Mouse (Mus musculus) lung, embryonic 15.5 days (tissue): Measurements from ENCODE around the gene Timm50. TPM values are rescaled to one million over a fixed set of nuclear protein-coding genes. Genes with fewer than 3 reads are reported as not detected.

ENCODE experiments used
- ATAC-seq: fragments of 200-750 bp; cut with Nextera tagmentation; 2 replicates; pipeline ENCODE4 v1.8.0; 2017; ENCODE audit warnings: moderate number of reproducible peaks, borderline replicate concordance; ENCODE audit not compliant: low FRiP score, low TSS enrichment; ENCODE audit errors: extremely low read depth
- H3K27ac ChIP-seq: fragments of 300-500 bp; sonication (generic); 2 replicates; pipeline ENCODE4 v1.5.1; 2015; ENCODE audit warnings: moderate library complexity, mild to moderate bottlenecking, inconsistent platforms
- H3K27me3 ChIP-seq: fragments of 300-500 bp; sonication (generic); 2 replicates; pipeline ENCODE4 v1.6.1; 2015; ENCODE audit warnings: inconsistent platforms
- H3K36me3 ChIP-seq: fragments of 300-500 bp; sonication (generic); 2 replicates; pipeline ENCODE4 v1.6.1; 2015; ENCODE audit warnings: inconsistent platforms
- H3K4me1 ChIP-seq: fragments of 300-500 bp; sonication (generic); 2 replicates; pipeline ENCODE4 v1.6.1; 2015; ENCODE audit warnings: inconsistent platforms
- H3K4me2 ChIP-seq: fragments of 300-500 bp; sonication (generic); 2 replicates; pipeline ENCODE4 v1.6.1; 2015; ENCODE audit warnings: inconsistent platforms, mild to moderate bottlenecking, moderate library complexity
- H3K4me3 ChIP-seq: fragments of 300-500 bp; sonication (generic); 2 replicates; pipeline ENCODE4 v1.5.1; 2015; ENCODE audit warnings: mild to moderate bottlenecking, inconsistent platforms
- H3K9ac ChIP-seq: fragments of 300-500 bp; sonication (generic); 2 replicates; pipeline ENCODE4 v1.6.1; 2015; ENCODE audit warnings: inconsistent platforms
- H3K9me3 ChIP-seq: fragments of 300-500 bp; sonication (generic); 2 replicates; pipeline ENCODE4 v1.6.1; 2016; ENCODE audit warnings: inconsistent platforms
- WGBS: fragments of 180-500 bp; shearing (Covaris S2); methylation state at CpG from one replicate; pipeline ENCODE4 v1.1.7; 2015; 5-methylcytosine and 5-hydroxymethylcytosine counted together
- polyA plus RNA-seq: library from polyadenylated mRNA; unstranded; fragments of >200 nt; fragmentation: Nextera tagmentation; extraction: Ambion mirVana; gene quantifications from 2 replicates; pipeline ENCODE4 v1.2.1, GENCODE M21; 2015

Gene Timm50
- polyA plus RNA-seq, 1 experiment from 2014 or later = 146 TPM

DNA sequence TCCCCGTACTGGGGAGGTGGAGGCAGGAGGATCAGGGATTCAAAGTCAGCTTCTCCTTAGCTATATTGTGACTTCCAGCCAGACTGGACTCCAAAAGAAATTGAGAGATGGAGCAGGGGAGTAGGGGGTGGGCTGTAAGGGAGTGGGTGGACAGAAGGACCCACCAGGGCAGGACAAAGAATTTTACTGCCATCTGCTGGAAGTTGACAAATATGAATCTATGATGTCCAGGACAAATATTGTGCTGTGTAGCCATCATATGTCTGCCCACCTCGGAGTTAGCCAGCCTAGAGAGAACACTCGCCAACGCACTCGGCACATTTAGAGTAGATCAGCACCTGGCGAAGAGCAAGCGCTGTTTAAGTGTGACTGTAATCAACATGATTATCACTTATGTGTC is 36.7 kb upstream of the Timm50 start:
- Histone ChIP-seq H3K36me3 (peaks cover 18% of the 10 kb centered on the region), H3K4me2 (no peak overlapping the region), H3K27ac (no peak overlapping the region), H3K4me3 (no peak overlapping the region), H3K9ac (no peak overlapping the region), H3K27me3 (no peaks in the 10 kb centered on the region), H3K9me3 (no peaks in the 10 kb centered on the region), H3K4me1 (peaks cover 20% of the 10 kb centered on the region)
- no peak for ATAC-seq
- 79% methylated on average over 7 of the region's 7 CpGs for WGBS

DNA sequence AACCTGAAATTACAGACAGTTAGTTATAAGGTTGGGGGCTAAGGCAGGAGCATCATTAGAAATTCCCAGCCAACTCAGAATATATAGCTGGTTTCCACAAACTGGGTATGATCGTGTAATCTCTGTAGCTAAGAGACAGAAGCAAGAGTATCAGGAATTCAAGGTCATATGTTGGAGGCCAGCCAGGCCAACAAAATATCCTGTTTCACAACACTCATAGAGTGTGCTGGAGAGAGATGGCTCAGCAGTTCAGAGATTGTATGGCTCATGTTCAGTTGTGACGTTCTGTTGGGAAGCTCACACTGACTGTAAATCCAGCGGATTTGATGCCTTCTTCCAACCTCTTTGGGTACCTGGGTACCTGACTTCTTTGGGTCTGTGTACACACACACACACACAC is 35.9 kb upstream of the Timm50 start:
- Histone ChIP-seq H3K36me3 (peaks cover 10% of the 10 kb centered on the region), H3K27me3 (no peaks in the 10 kb centered on the region), H3K27ac (no peak overlapping the region), H3K4me2 (no peak overlapping the region), H3K9ac (no peak overlapping the region), H3K4me1 (peaks cover 20% of the 10 kb centered on the region), H3K4me3 (no peak overlapping the region), H3K9me3 (no peaks in the 10 kb centered on the region)
- WGBS = 59% methylated on average over 3 of the region's 3 CpGs
- ATAC-seq = no peak

DNA sequence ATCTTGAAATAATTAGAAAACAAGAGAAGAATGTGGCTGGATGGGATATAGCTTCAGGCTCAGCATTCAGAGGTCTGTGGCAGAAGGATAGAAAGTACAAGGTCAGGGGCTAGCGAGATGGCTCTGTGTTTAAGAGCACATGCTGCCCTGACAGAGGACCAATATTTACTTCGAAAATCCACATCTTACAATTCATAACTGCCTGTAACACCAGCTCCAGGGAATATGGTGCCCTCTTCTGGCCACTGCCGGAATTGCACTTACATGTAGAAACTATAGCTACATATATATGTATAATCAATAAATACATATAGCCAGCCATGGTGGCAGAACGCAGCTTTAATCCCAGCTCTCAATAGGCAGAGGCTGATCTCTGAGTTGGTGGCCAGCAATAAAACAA is 32.8 kb upstream of the Timm50 start:
- H3K9ac ChIP-seq = no peak overlapping the region
- no peak for ATAC-seq
- no peaks in the 10 kb centered on the region for H3K36me3 ChIP-seq

GRCm38 (mm10) chr7:28341381-28341780 is 29.5 kb upstream of the Timm50 start:
- Histone ChIP-seq H3K9ac (no peak overlapping the region), H3K27me3 (no peaks in the 10 kb centered on the region), H3K9me3 (no peaks in the 10 kb centered on the region), H3K27ac (no peak overlapping the region), H3K36me3 (no peaks in the 10 kb centered on the region), H3K4me2 (no peak overlapping the region), H3K4me1 (peaks cover 12% of the 10 kb centered on the region), H3K4me3 (no peak overlapping the region)
- 33% methylated on average over 7 of the region's 7 CpGs for WGBS
- no peak for ATAC-seq

More for the DNA sequence above, 32.8 kb upstream of the Timm50 start:
- 4% methylated on average over 4 of the region's 4 CpGs for WGBS
- H3K4me1 ChIP-seq = peaks cover 6% of the 10 kb centered on the region
- H3K4me3 ChIP-seq = no peak overlapping the region
- no peak overlapping the region for H3K27ac ChIP-seq
- H3K27me3 ChIP-seq = no peaks in the 10 kb centered on the region
- H3K9me3 ChIP-seq = no peaks in the 10 kb centered on the region
- no peak overlapping the region for H3K4me2 ChIP-seq

GRCm38 (mm10) chr7:28339213-28339917 is 27.5 kb upstream of the Timm50 start:
- H3K27me3 ChIP-seq = no peaks in the 10 kb centered on the region
- no peaks in the 10 kb centered on the region; the same call in 1 of the 2 replicates for H3K36me3 ChIP-seq
- H3K4me2 ChIP-seq = peak overlapping the region; percentile 75
- peak overlapping the region; percentile 77 for H3K27ac ChIP-seq
- no peak for ATAC-seq
- no peaks in the 10 kb centered on the region for H3K9me3 ChIP-seq
- peak overlapping the region; percentile 97 for H3K9ac ChIP-seq
- H3K4me3 ChIP-seq = peak overlapping the region; percentile 89
- 75% methylated on average over 19 of the region's 19 CpGs for WGBS
- H3K4me1 ChIP-seq = peaks cover 12% of the 10 kb centered on the region

DNA sequence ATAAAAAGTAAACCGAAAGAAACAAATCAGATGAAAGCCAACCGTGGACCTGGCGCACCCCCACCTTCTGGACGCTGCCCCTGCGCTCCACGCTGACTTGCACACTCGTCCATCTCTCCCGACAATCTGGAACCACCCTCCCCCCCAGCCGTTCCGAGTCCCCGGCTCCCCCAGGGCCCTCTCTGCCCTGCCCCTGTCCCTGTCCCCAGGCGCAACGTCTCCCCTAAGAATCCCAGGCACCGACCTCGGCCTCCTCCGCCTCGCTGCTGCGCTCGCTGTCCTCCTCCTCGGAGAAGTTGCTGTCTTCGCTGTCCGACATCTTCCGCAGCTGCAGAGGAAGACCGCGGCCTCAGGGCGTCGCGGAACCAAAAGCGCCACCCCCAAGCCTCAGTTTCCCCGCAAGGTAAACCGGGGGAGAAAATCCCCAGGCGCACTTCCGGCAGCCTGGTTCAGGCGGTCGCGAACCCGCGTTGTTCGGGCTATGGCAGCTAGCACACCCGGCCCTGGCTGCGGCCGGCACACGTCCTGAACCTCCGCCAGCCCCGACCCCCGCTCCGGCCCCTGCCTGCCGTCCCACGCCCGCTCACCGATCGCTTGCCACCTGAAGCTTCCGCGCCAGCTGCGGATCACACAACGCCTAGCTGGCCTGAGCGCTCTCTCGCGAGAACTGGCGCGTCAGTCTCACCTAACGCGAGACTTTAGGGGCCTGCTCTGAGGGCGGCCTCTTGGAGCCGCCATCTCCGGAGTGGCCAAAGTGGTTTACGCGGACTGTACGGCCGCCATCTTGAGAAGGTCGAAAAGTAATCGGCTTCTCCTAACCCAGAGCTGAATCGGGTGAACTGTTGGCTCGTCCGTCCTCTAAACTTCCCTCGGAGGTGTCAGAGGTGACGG is 26.5 kb upstream of the Timm50 start, which contains the start of gene Supt5:
TSS of gene Supt5 (minus strand) at position 639 of the 891 bp plus-strand sequence.
- under 1% methylated on average over 77 of the region's 77 CpGs for WGBS

GRCm38 (mm10) chr7:28335471-28335870 is 23.6 kb upstream of the Timm50 start:
- no peak overlapping the region for H3K27ac ChIP-seq
- no peak for ATAC-seq
- H3K36me3 ChIP-seq = peaks cover 10% of the 10 kb centered on the region; the same call in 1 of the 2 replicates
- H3K9me3 ChIP-seq = no peaks in the 10 kb centered on the region
- no peaks in the 10 kb centered on the region for H3K27me3 ChIP-seq
- peaks cover 12% of the 10 kb centered on the region for H3K4me1 ChIP-seq
- WGBS = 81% methylated on average over 2 of the region's 2 CpGs
- H3K9ac ChIP-seq = no peak overlapping the region
- no peak overlapping the region for H3K4me3 ChIP-seq
- H3K4me2 ChIP-seq = no peak overlapping the region

More for the DNA sequence above, 26.5 kb upstream of the Timm50 start, which contains the start of gene Supt5:
- H3K4me1 ChIP-seq = peaks cover 12% of the 10 kb centered on the region
- no peaks in the 10 kb centered on the region for H3K9me3 ChIP-seq
- H3K27ac ChIP-seq = peak within 1 kb of the TSS; percentile 77
- peak; percentile 98 for ATAC-seq
- H3K4me3 ChIP-seq = peak within 1 kb of the TSS; percentile 89
- no peaks in the 10 kb centered on the region for H3K27me3 ChIP-seq
- peak within 1 kb of the TSS; percentile 75 for H3K4me2 ChIP-seq
- peak within 1 kb of the TSS; percentile 97 for H3K9ac ChIP-seq
- H3K36me3 ChIP-seq = no peaks in the 10 kb centered on the region; the same call in 1 of the 2 replicates

- Histone ChIP-seq H3K4me1 (peaks cover 12% of the 10 kb centered on the region), H3K4me3 (no peak overlapping the region), H3K27me3 (no peaks in the 10 kb centered on the region), H3K36me3 (peaks cover 19% of the 10 kb centered on the region), H3K9me3 (no peaks in the 10 kb centered on the region), H3K4me2 (no peak overlapping the region), H3K27ac (no peak overlapping the region), H3K9ac (no peak overlapping the region)
- no peak for ATAC-seq
- WGBS = 88% methylated on average over 4 of the region's 4 CpGs
These were observed 22.7 kb upstream of the Timm50 start for GRCm38 (mm10) chr7:28334534-28334933.

DNA sequence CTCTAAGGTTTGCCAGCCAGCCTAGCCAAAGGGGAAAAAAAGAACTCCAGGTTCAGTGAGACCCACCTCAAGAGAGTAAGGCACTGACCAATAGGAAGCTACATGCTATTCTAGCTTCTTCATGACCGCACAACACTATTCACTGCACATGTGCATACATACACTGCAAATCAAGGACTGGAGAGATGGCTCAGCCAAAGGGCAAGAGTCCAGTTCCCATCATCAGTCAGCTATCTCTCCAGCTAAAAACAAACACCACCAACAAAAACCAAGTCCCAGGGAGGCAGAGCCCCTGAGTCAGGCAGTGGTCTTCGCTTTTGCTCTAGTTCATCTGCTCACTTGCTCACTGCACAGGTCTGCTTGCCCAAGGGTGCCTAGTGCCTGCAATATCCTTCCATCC is 16.4 kb upstream of the Timm50 start:
- no peak overlapping the region for H3K9ac ChIP-seq
- 89% methylated on average over 2 of the region's 2 CpGs for WGBS
- no peaks in the 10 kb centered on the region for H3K9me3 ChIP-seq
- H3K4me3 ChIP-seq = no peak overlapping the region
- peaks cover 77% of the 10 kb centered on the region for H3K36me3 ChIP-seq
- H3K27ac ChIP-seq = no peak overlapping the region
- no peaks in the 10 kb centered on the region for H3K4me1 ChIP-seq
- ATAC-seq = no peak
- no peak overlapping the region for H3K4me2 ChIP-seq
- H3K27me3 ChIP-seq = no peaks in the 10 kb centered on the region

DNA sequence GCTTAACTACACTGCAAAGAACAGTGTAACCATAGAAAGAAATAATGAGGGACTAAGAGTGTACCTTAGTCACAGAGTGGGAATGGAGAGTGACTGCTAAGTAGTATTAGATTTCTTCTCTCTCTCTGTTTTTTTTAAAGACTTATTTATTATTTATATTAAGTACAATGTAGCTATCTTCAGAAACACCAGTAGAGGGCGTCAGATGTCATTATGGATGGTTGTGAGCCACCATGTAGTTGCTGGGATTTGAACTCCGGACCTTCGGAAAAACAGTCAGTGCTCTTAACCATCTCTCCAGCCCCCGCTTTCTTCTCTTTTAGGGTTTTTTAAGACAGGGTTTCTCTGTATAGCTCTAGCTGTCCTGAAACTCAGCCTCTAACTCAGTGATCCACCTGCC is 14.6 kb upstream of the Timm50 start:
- H3K27me3 ChIP-seq = no peaks in the 10 kb centered on the region
- peaks cover 93% of the 10 kb centered on the region for H3K36me3 ChIP-seq
- H3K4me1 ChIP-seq = no peaks in the 10 kb centered on the region
- no peak overlapping the region for H3K4me2 ChIP-seq
- 80% methylated on average over 4 of the region's 4 CpGs for WGBS
- H3K27ac ChIP-seq = no peak overlapping the region
- no peak overlapping the region for H3K9ac ChIP-seq
- no peaks in the 10 kb centered on the region for H3K9me3 ChIP-seq
- H3K4me3 ChIP-seq = no peak overlapping the region
- no peak for ATAC-seq

- no peak for ATAC-seq
- WGBS = 91% methylated on average over 8 of the region's 8 CpGs
- no peak overlapping the region for H3K27ac ChIP-seq
- no peak overlapping the region for H3K4me3 ChIP-seq
- H3K36me3 ChIP-seq = peaks cover 94% of the 10 kb centered on the region
- no peak overlapping the region for H3K4me2 ChIP-seq
- H3K9ac ChIP-seq = no peak overlapping the region
- H3K9me3 ChIP-seq = no peaks in the 10 kb centered on the region
- no peaks in the 10 kb centered on the region for H3K27me3 ChIP-seq
- no peaks in the 10 kb centered on the region for H3K4me1 ChIP-seq
These were observed 13.4 kb upstream of the Timm50 start for GRCm38 (mm10) chr7:28325293-28325692.
